Mouse (Mus musculus) intestine, embryonic 15.5 days (tissue): ENCODE results near the gene Cfap57. TPM values are rescaled to one million over a fixed set of nuclear protein-coding genes. Genes with fewer than 3 reads are reported as not detected.

Experiments
- ATAC-seq: fragments of 200-750 bp; cut with Nextera tagmentation; 2 replicates; pipeline ENCODE4 v1.8.0; 2017; ENCODE audit warnings: moderate TSS enrichment, moderate library complexity
- H3K27ac ChIP-seq: fragments of 300-500 bp; sonication (generic); 2 replicates; pipeline ENCODE4 v1.5.1; 2015; ENCODE audit warnings: mild to moderate bottlenecking, inconsistent platforms
- H3K27me3 ChIP-seq: fragments of 300-500 bp; sonication (generic); replicated peaks from 2 replicates; pipeline ENCODE4 v1.6.1; 2015; ENCODE audit warnings: inconsistent platforms
- H3K36me3 ChIP-seq: fragments of 300-500 bp; sonication (generic); 2 replicates; pipeline ENCODE4 v1.6.1; 2015; ENCODE audit warnings: inconsistent platforms
- H3K4me1 ChIP-seq: fragments of 300-500 bp; sonication (generic); replicated peaks from 2 replicates; pipeline ENCODE4 v1.6.1; 2015; ENCODE audit warnings: inconsistent platforms
- H3K4me2 ChIP-seq: fragments of 300-500 bp; sonication (generic); replicated peaks from 2 replicates; pipeline ENCODE4 v1.6.1; 2015; ENCODE audit warnings: mild to moderate bottlenecking, inconsistent platforms
- H3K4me3 ChIP-seq: fragments of 300-500 bp; sonication (generic); replicated peaks from 2 replicates; pipeline ENCODE4 v1.5.1; 2015; ENCODE audit warnings: inconsistent platforms
- H3K9ac ChIP-seq: fragments of 300-500 bp; sonication (generic); 2 replicates; pipeline ENCODE4 v1.6.1; 2015; ENCODE audit warnings: inconsistent platforms
- H3K9me3 ChIP-seq: fragments of 300-500 bp; sonication (generic); 2 replicates; pipeline ENCODE4 v1.6.1; 2016; ENCODE audit warnings: inconsistent platforms
- WGBS: fragments of 180-500 bp; shearing (Covaris S2); methylation state at CpG from one replicate; pipeline ENCODE4 v1.1.7; 2015; 5-methylcytosine and 5-hydroxymethylcytosine counted together
- polyA plus RNA-seq: library from polyadenylated mRNA; unstranded; fragments of >200 nt; fragmentation: Nextera tagmentation; extraction: Ambion mirVana; gene quantifications from 2 replicates; pipeline ENCODE4 v1.2.1, GENCODE M21; 2015

Gene Cfap57
- 0.55 and 0.58 TPM in 2 replicates for polyA plus RNA-seq

DNA sequence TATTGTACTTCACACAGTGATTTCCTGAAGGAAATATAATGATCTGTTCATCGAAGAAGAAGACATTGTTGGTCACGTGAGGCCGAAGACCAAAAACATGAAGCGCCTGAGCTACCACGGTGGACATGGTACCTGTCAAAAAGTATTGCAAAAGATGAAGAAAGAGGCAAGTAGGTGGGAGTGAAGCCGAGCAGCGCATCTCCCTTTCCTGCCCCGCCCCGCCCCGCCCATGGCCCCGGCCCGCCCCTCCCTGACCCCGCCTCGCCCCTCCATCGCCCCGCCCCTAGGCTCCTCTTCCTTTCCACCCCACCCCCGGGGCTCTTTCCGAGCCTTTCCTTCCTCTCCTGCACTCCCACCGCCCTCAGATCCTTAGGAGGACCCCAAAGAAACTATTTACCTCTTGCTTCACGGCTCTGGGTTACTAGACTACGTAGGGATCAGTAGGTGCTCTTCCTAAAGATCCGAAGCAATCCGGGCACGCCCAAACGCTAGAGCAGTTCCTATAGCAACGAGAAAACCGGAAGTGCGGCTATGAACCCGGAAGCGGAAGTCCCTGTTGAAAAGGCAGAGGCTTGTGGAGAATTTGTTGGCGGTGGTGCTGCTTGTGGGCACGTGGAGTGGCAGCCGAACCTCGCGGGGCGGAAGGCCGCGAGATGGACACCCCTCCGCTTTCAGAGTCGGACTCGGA is at the start of gene Cfap57, which contains the start of gene Ebna1bp2:
TSS of gene Cfap57 (minus strand) at position 499 of the 688 bp plus-strand sequence.
TSS of gene Ebna1bp2 (plus strand) at position 521 of the 688 bp plus-strand sequence.
- WGBS: under 1% methylated on average over 34 of the region's 41 CpGs
- H3K4me2 ChIP-seq: peak within 1 kb of the TSS; percentile 85
- H3K36me3 ChIP-seq: peaks cover 22% of the 10 kb centered on the region
- ATAC-seq: peak; percentile 97
- H3K4me3 ChIP-seq: peak within 1 kb of the TSS; percentile 84
- no peaks in the 10 kb centered on the region for H3K27me3 ChIP-seq
- peak within 1 kb of the TSS; percentile 58; the same call in 1 of the 2 replicates for H3K27ac ChIP-seq
- H3K4me1 ChIP-seq: peaks cover 7% of the 10 kb centered on the region; the same call in 1 of the 2 replicates
- peak within 1 kb of the TSS; percentile 74 for H3K9ac ChIP-seq
- H3K9me3 ChIP-seq: no peaks in the 10 kb centered on the region

DNA sequence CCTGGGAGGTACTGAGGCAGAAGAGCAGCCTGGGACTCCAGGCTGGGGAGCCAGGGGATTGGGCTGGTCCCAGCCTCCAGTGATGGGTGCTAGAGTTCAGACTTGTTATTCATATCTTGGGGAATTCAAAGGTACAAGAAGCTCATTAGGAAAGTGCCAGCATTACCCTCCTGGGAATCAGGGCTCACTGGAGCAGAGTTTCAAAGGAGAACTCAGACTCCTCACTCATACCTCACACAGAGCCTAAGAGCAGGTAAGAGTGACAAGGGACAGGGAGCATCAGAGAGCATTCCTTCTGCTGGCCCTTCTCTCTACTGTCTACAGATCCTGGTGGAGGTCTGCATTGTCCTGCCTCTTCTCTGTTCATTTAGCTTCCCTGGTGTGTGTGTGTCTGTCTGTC is 38.1 kb upstream of the Cfap57 start, which contains the start of gene Olfr62:
TSS of gene Olfr62 (plus strand) at position 301 of the 400 bp plus-strand sequence.
- Histone ChIP-seq H3K4me2 (no peak within 1 kb of the TSS), H3K36me3 (no peaks in the 10 kb centered on the region), H3K27ac (no peak within 1 kb of the TSS), H3K27me3 (no peaks in the 10 kb centered on the region), H3K4me3 (no peak within 1 kb of the TSS), H3K9me3 (no peaks in the 10 kb centered on the region), H3K4me1 (no peaks in the 10 kb centered on the region), H3K9ac (no peak within 1 kb of the TSS)
- ATAC-seq: no peak

DNA sequence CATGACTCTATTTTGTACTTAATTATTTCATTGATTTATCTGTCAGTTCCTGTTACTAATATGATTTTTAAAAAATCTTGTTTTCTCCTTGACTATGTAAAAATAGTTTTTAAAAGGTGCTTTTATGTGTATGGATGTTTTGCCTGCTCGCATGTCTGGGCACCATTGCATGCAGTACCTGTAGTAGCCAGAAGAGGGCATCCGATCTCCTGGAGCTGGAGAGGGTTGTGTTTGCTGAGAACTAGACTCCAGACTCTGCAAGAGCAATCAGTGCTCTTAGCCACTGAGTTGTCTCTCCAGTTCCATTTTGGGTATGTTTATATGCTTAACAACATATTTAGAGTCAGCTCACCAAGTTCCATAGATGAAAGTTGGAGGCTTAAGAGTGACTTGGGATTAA is 24.7 kb upstream of the Cfap57 start:
- Histone ChIP-seq H3K4me3 (no peak overlapping the region), H3K36me3 (no peaks in the 10 kb centered on the region), H3K27me3 (no peaks in the 10 kb centered on the region), H3K9ac (no peak overlapping the region), H3K4me1 (no peaks in the 10 kb centered on the region), H3K4me2 (no peak overlapping the region), H3K27ac (no peak overlapping the region), H3K9me3 (no peaks in the 10 kb centered on the region)
- ATAC-seq: no peak
- WGBS: 8% methylated on average over 2 of the region's 2 CpGs

DNA sequence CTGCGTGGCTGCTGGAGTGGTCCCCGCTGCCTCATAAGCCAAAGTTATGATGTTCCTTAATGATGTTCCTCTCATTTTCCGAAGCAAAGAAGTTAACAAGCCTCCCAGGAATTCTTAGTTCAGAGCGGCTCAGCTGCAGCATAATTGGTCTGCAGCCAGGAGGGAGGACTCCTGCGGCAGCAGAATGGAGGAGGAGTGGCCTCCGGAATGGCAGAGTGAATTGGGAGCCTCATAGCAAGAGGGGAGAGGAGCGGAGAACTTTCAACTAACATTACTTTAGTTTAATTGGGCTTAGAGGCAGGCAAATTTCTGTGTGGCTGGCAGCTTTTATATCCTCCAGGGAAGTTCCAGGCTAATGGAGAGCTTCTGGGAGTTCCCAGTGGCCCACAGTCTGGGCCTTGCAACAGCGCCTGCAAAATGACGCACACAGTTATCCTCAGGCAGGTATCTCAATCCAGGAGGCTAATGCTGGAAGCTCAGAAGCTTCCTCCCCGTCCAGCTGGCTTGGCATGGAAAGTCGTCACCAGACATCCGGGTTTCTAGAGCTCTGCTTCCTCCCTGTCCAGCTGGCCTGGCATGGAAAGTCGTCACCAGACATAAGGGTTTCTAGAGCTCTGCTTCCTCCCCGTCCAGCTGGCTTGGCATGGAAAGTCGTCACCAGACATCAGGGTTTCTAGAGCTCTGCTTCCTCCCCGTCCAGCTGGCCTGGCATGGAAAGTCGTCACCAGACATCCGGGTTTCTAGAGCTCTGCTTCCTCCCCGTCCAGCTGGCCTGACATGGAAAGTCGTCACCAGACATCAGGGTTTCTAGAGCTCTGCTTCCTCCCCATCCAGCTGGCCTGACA is 22.0 kb upstream of the Cfap57 start:
- H3K27ac ChIP-seq: no peak overlapping the region
- ATAC-seq: no peak
- H3K9ac ChIP-seq: no peak overlapping the region
- no peaks in the 10 kb centered on the region for H3K4me1 ChIP-seq
- H3K9me3 ChIP-seq: no peaks in the 10 kb centered on the region
- no peaks in the 10 kb centered on the region for H3K27me3 ChIP-seq
- 47% methylated on average over 20 of the region's 20 CpGs for WGBS
- H3K4me3 ChIP-seq: no peak overlapping the region
- no peaks in the 10 kb centered on the region for H3K36me3 ChIP-seq
- peak overlapping the region; percentile 9; the same call in 1 of the 2 replicates for H3K4me2 ChIP-seq

DNA sequence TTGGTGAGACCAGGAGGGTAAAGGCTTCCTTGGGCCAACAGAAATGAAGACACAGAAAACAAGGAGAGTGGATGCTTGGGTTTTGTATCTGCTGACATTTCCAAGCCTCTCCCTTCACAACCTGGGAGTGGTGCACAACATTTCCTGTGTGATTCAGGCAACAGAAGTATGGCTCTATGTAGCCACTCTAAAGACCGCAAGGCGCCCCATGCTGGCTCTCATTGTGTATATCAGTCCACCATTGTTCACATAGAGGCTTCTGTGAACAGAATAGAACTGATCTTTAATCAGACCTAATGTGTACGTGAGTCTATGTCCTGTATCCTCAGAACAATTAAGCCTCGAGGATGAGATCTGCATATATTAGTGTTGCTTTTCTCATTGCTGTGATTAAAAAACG is 9.7 kb upstream of the Cfap57 start:
- Histone ChIP-seq H3K36me3 (peaks cover 19% of the 10 kb centered on the region), H3K9me3 (no peaks in the 10 kb centered on the region), H3K4me3 (no peak overlapping the region), H3K4me2 (no peak overlapping the region), H3K27ac (no peak overlapping the region), H3K4me1 (no peaks in the 10 kb centered on the region), H3K9ac (no peak overlapping the region), H3K27me3 (no peaks in the 10 kb centered on the region)
- WGBS: 92% methylated on average over 5 of the region's 5 CpGs
- no peak for ATAC-seq

DNA sequence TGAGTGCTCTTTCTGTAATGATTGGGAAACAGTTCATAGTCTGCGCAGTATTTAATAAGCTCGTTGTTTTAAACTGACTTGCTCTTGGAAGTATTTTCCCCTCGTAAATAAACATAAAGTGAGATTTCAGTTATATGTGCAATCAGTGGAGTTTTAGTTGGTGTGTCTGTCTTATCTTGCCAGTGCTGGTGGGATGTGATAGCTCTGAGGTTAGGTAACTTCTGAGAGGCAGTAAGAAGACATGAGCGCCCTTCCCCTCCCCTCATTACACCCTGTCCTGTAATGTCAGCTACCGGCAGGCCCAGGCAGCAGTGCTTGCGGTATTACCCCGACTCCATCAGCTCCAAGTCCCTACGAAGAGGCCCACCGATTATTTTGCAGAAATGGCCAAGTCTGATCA is 1.2 kb upstream of the Cfap57 start:
- Histone ChIP-seq H3K4me1 (peaks cover 7% of the 10 kb centered on the region; the same call in 1 of the 2 replicates), H3K4me2 (peak overlapping the region; percentile 85), H3K27me3 (no peaks in the 10 kb centered on the region), H3K4me3 (peak overlapping the region; percentile 84), H3K9me3 (no peaks in the 10 kb centered on the region), H3K27ac (no peak overlapping the region), H3K36me3 (peaks cover 28% of the 10 kb centered on the region), H3K9ac (peak overlapping the region; percentile 74; the same call in 1 of the 2 replicates)
- ATAC-seq: no peak
- WGBS: 85% methylated on average over 9 of the region's 9 CpGs

DNA sequence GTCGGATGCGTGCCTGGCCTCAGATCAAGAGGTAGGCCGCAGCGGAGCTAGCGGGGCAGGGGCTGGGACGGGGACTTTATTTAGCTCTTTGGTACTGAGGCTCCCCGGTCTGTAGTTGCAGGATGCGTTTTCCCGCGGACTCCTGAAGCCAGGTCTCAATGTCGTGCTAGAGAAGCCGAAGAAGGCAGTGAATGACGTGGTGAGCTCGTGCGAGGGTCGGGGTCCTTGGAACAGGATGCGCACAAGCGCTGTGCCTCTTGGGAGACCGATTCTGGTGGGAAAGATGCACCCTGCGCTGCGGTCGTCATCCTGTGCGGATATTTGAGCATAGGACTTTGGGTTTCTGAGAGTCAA is 367 bp upstream of the Cfap57 start:
- Histone ChIP-seq H3K4me3 (peak overlapping the region; percentile 84), H3K27me3 (no peaks in the 10 kb centered on the region), H3K4me2 (peak overlapping the region; percentile 85), H3K9me3 (no peaks in the 10 kb centered on the region), H3K27ac (peak overlapping the region; percentile 58; the same call in 1 of the 2 replicates), H3K4me1 (peaks cover 7% of the 10 kb centered on the region; the same call in 1 of the 2 replicates), H3K36me3 (peaks cover 25% of the 10 kb centered on the region), H3K9ac (peak overlapping the region; percentile 74)
- WGBS: 1% methylated on average over 23 of the region's 23 CpGs
- peak; percentile 61 for ATAC-seq

DNA sequence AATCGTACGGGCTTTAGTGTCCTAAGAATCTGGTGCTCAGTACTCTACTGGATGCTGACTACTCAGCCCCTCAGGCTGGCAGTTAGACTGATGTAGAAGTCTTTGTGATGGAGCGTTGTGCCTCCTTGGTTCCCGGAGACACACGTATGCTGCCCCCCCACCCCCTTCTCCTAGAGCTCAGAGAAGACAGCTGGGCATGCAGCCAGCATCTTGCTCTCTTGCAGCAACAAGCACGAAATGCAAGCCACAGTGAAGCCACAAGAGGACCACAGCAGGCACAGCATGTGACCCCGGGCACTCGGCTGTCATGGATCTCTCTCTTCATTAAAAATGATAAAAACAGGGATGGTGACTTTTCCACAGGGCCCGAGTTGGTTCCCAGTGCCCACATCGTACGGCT is 5.2 kb downstream of the Cfap57 start:
- H3K27me3 ChIP-seq: no peaks in the 10 kb centered on the region; the same call in 1 of the 2 replicates
- no peaks in the 10 kb centered on the region for H3K4me1 ChIP-seq
- no peak overlapping the region for H3K4me3 ChIP-seq
- no peak overlapping the region for H3K4me2 ChIP-seq
- whole genome bisulfite sequencing: 85% methylated on average over 11 of the region's 11 CpGs
- H3K9ac ChIP-seq: no peak overlapping the region
- no peaks in the 10 kb centered on the region for H3K36me3 ChIP-seq
- ATAC-seq: no peak
- no peaks in the 10 kb centered on the region for H3K9me3 ChIP-seq
- H3K27ac ChIP-seq: no peak overlapping the region

DNA sequence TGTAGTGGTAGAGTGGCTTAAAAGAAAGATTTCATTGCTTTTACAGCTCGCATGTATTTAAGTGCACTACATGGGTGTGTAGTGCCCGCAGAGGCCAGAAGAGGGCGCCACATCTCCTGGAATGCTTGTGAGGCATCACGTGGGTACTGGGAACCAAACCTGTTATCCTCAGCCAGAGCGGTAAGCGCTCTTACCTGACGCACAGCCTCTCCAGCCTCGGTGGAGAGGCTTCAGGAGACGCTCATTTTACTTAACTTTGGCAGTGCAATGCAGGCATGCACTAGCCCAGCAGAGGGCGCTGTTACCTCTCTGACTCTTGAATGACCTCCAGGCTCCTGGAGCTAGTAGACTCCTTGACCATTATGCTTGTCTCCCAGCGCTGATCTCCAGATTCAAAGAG is 8.0 kb downstream of the Cfap57 start:
- WGBS: 26% methylated on average over 11 of the region's 11 CpGs

DNA sequence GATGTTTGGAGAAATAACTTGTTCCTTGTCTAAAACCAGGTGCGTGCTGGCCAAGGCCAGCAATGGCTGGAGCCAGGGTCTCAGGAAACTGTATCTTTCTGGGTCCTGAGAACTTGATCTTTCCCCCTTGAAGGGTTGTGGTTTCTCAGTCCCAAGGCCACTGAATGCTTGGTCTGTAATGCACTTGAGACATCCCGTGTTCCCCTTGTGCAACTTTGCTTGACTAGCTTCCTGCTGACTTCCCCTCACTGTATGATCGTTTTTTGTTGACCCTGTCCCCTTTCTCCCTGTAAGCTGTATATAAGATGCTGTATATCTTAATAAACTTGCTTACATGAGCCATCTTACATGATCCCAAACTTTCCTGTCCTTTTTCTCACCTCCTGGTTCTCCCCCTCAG is 10.7 kb downstream of the Cfap57 start:
- ATAC-seq: no peak
- Histone ChIP-seq H3K4me1 (no peaks in the 10 kb centered on the region), H3K36me3 (no peaks in the 10 kb centered on the region), H3K4me3 (no peak overlapping the region), H3K27me3 (no peaks in the 10 kb centered on the region; the same call in 1 of the 2 replicates), H3K9ac (no peak overlapping the region), H3K4me2 (no peak overlapping the region), H3K27ac (no peak overlapping the region), H3K9me3 (no peaks in the 10 kb centered on the region)
- 67% methylated on average over 3 of the region's 3 CpGs for WGBS

More for the DNA sequence above, 8.0 kb downstream of the Cfap57 start:
- Histone ChIP-seq H3K27ac (no peak overlapping the region), H3K36me3 (no peaks in the 10 kb centered on the region), H3K4me1 (no peaks in the 10 kb centered on the region), H3K27me3 (no peaks in the 10 kb centered on the region; the same call in 1 of the 2 replicates), H3K4me3 (no peak overlapping the region), H3K9me3 (no peaks in the 10 kb centered on the region), H3K9ac (no peak overlapping the region), H3K4me2 (no peak overlapping the region)
- no peak for ATAC-seq

DNA sequence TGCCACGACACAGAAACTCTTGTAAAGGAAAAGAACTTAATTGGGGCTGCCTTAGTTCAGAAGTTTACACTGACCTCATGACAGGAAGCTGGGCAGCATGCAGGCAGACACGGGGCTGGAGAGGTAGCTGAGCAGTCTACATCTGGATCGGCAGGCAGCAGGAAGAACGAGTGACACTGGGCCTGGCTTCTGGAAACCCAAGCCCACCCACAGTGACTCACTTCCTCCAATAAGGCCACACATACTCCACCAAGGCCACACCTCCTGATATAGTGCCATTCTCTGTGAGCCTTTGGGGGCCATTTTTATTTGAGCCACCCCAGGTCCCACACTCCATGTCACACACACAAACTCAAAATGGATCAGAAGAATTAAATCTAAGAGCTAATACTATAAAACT is 16.5 kb downstream of the Cfap57 start:
- no peaks in the 10 kb centered on the region for H3K4me1 ChIP-seq
- H3K9me3 ChIP-seq: no peaks in the 10 kb centered on the region
- H3K9ac ChIP-seq: no peak overlapping the region
- WGBS: 32% methylated on average over 4 of the region's 4 CpGs
- ATAC-seq: no peak
- no peak overlapping the region for H3K4me3 ChIP-seq
- no peak overlapping the region for H3K4me2 ChIP-seq
- H3K27ac ChIP-seq: no peak overlapping the region
- H3K27me3 ChIP-seq: no peaks in the 10 kb centered on the region
- no peaks in the 10 kb centered on the region for H3K36me3 ChIP-seq

DNA sequence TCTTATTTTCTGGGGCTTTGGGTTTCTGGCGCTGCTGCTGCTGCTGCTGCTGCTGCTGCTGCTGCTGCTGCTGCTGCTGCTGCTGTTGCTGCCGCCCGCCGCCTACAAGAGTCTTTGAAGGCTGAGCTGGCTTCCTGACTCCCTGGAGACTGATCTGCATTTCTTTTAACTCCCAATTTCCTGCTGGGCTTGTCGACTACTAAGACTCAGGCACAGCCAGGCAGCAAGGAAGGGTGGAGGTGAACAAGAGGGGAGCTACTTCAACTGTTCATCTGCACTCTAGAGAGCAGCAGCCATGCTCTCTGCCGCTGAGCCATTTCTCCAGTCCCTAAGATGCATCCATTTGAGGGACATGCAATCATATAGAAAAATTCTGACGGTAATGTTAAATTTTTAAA is 30.8 kb downstream of the Cfap57 start:
- no peaks in the 10 kb centered on the region for H3K4me1 ChIP-seq
- H3K9ac ChIP-seq: no peak overlapping the region
- no peak for ATAC-seq
- H3K27ac ChIP-seq: no peak overlapping the region
- H3K4me2 ChIP-seq: no peak overlapping the region
- H3K9me3 ChIP-seq: no peaks in the 10 kb centered on the region
- no peak overlapping the region for H3K4me3 ChIP-seq
- 16% methylated on average over 7 of the region's 7 CpGs for whole genome bisulfite sequencing
- H3K36me3 ChIP-seq: no peaks in the 10 kb centered on the region
- no peaks in the 10 kb centered on the region for H3K27me3 ChIP-seq
